Mouse (Mus musculus): ENCODE data around the gene Gdf10.

DNA sequence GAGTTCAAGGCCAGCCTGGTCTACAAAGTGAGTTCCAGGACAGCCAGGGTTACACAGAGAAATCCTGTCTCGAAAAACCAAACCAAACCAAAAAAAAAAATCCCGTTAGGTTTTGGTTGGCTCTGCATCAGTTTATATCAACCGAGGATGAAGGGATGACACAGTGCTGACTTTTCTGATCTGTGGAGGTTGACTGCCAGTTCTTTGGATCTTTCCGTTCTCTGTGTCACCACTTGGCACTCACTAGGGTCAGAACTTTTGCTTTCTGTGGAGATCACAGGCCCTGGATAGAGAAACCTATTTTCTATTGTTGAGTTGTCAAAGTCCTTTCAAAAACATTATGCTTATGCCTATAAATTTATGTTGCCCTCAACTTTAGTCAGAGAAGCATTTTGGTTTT is 20.6 kb upstream of the Gdf10 start:
- TF ChIP-seq CTCF (IDR thresholded peaks at IDR 0.05; ENCODE audit: extremely low read depth, insufficient read depth, insufficient read length, insufficient replicate concordance): no peak
- TF ChIP-seq POLR2A (IDR thresholded peaks at IDR 0.05; ENCODE audit: low read depth, low read length): no peak

All from spleen, adult 2 months (tissue).